Mouse (Mus musculus) bone marrow macrophage, adult 2 months (primary cell): Measurements from ENCODE around the gene C1qtnf5.

ENCODE experiments used
- CTCF ChIP-seq: IDR thresholded peaks from 2 replicates; pipeline ENCODE4 v1.5.1; 2012; ENCODE audit warnings: low read depth, mild to moderate bottlenecking, low read length, moderate library complexity
- POLR2A ChIP-seq: IDR thresholded peaks from 2 replicates; pipeline ENCODE4 v1.6.1; 2012; ENCODE audit warnings: mild to moderate bottlenecking, low read depth, low read length, borderline replicate concordance

DNA sequence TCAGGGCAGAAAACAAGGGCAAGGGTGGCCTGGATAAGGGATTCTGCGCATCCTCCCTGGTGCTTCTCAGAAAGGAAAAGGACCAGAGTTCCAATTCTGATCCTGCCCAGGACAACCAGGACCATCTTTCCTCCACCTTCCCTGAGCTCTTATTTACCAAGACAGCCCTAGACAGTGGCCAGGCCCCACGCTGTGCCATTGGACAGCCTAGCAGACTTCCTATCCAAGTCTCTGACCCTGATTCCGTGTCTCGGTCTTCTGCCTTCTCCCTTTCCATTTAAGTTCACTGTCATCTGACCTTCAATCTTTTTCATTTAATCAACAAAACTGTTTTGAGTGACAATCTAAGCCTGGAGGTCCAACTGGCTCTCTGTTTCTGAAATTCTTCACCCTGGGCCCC, 449 bp upstream of the C1qtnf5 start:
- TF ChIP-seq CTCF (no peak), POLR2A (no peak)
